Mouse (Mus musculus) heart, postnatal 0 days (tissue): ENCODE measurements at regions not wholly inside any gene's neighbourhood (a gene's known extent, or its start where the extent isn't known, plus 50 kb on each side); places are given as distances from the start of the nearest gene placed in this dataset.

ENCODE experiments used
- CTCF ChIP-seq: IDR thresholded peaks from 2 replicates; pipeline ENCODE4 v1.5.1; 2016; ENCODE audit warnings: antibody characterized with exemption, control low read depth, low read depth
- EP300 ChIP-seq: IDR thresholded peaks from 2 replicates; pipeline ENCODE4 v1.6.1; 2016; ENCODE audit warnings: antibody characterized with exemption, low read depth

GRCm38 (mm10) chr1:90677651-90678201 lies 74.9 kb downstream of the Cops8 start:
- TF ChIP-seq CTCF (no peak), EP300 (no peak)
